Mouse (Mus musculus) ES-E14 (cell line): Measurements from ENCODE around the gene Ddx23.

Experiments used
- MAFK ChIP-seq: IDR thresholded peaks from 2 replicates; pipeline ENCODE4 v1.6.1; 2014; ENCODE audit warnings: mild to moderate bottlenecking, low read depth, low read length, inconsistent platforms; ENCODE audit not compliant: insufficient read depth
- ZC3H11A ChIP-seq: IDR thresholded peaks from 2 replicates; pipeline ENCODE4 v1.6.1; 2012; ENCODE audit warnings: low read depth, mild to moderate bottlenecking, inconsistent platforms, low read length, borderline replicate concordance
- ZNF384 ChIP-seq: IDR thresholded peaks from 2 replicates; pipeline ENCODE4 v1.6.1; 2012; ENCODE audit warnings: low read depth, low read length, inconsistent platforms

DNA sequence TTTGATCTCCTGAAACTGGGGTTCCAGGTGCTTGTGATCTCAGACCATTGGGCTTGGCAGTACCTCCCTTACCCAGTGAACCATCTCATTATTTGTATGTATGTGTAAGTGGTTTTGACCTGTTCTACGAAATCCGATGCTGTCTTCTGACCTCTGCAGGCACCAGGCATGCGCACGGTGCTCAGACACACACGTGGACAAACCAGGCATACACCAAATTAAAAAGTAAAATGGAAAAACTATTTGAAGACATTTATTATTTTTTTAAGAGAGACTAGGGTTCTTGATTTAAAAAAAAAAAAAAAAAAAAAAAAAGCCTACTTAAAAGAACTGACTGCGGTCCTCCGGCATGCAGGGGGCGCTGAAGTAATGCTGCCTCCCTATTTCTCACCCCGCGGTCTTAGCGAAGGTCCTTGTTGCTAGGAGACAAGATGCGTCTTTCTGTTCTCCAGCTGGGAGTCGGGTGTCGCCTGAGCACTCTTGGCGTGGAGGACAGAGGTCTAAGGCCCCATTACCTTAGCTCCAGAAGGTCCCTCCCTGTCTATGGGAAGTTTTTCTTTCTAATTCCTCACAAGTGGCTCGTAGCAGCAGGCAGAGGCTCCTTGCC, 45.2 kb upstream of the Ddx23 start, which contains the start of gene Ccdc65:
- TF ChIP-seq ZC3H11A (no peak), MAFK (no peak), ZNF384 (peak; percentile 99)
